Comparison of ENCODE assay signal across 9 mouse cellular contexts in the genomic region with DNA sequence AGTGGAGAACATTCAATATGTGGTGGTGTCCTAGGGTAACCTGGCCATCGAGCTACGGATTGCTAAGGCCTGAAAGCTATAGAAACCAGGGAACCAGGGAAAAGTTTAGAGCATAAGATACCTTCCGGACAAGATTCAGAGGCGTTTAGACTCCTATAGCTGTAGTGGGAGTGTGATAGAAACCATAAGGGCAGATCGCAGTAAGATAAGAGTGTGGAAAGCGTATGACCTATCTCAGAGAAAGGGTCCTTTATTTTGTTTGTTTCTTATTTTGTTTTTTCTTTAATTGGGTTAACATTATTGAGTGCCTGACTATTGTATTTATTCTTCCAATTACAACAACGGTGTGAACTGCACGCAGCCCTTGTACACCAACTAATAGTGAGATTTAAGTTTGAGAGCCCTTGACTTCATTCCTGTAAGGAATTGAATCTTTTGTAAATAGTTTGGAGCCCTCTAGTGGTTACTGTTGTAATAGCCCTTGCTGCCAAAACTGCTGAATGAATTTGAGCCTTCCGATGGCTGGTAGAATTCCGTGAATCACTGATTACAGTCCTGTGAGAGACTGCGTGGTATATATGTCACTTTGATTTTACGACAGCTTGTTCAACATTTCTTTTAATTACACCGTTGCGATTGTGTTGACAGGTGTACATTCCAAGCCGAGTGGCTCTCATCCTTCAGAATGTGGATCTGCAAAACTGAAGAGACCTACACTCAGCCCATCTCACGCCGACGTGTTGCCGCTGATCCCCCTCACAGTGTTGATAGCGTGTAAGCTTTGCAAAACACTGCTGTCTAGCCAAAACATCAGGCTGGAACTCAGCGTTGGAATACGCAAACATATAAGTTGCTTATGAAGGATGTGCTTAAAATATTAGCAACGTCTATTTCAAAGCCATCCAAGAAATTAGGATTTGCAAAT.
DNase-seq lines count a peak whose midpoint lies in the region; ATAC-seq and TF ChIP-seq lines count a peak whose summit lies in the region.
"Had no signal": no experiment of that assay in that cellular context is flagged by ENCODE, and none has a peak within 500 bp of the region (broad histone marks: within the 10 kb centered on the region; RNA-seq: fewer than 3 reads in every experiment).

No protein-coding gene starts in this region.

- TF ChIP-seq CTCF in cerebellum, adult 2 months (IDR thresholded peaks at IDR 0.05; ENCODE audit: borderline replicate concordance, insufficient read depth, low read depth, low read length): no peak; the same call in 1 of the 2 replicates
- TF ChIP-seq CTCF in intestine, postnatal 0 days (IDR thresholded peaks at IDR 0.05; ENCODE audit: low read depth): peak; percentile 76

- no peak overlapping the region for H3K4me2 ChIP-seq in intestine, postnatal 0 days (replicated peaks; ENCODE audit: low read depth)
- no peak overlapping the region for H3K4me2 ChIP-seq in limb, embryonic 13.5 days (replicated peaks)
- peak overlapping the region; percentile 34; the same call in 1 of the 2 replicates for H3K4me2 ChIP-seq in neural tube, embryonic 13.5 days
- H3K4me2 ChIP-seq: embryonic facial prominence, embryonic 12.5 days had no signal

- no peak for TF ChIP-seq POLR2A in cerebellum, adult 2 months (IDR thresholded peaks at IDR 0.05; ENCODE audit: borderline replicate concordance, insufficient read depth, low read length)

- WGBS in cerebellum, adult 2 months: 55% methylated on average over 23 of the region's 23 CpGs
- 56% methylated on average over 23 of the region's 23 CpGs for WGBS in intestine, postnatal 0 days
- WGBS in limb, embryonic 13.5 days: 52% methylated on average over 23 of the region's 23 CpGs
- 62% methylated on average over 23 of the region's 23 CpGs for WGBS in neural tube, embryonic 13.5 days

- H3K36me3 ChIP-seq in intestine, postnatal 0 days (ENCODE audit: control insufficient read depth, insufficient read depth): no peaks in the 10 kb centered on the region
- H3K36me3 ChIP-seq in limb, embryonic 13.5 days: no peaks in the 10 kb centered on the region
- no peaks in the 10 kb centered on the region for H3K36me3 ChIP-seq in neural tube, embryonic 13.5 days
- H3K36me3 ChIP-seq: embryonic facial prominence, embryonic 12.5 days had no signal

- H3K9me3 ChIP-seq in intestine, postnatal 0 days (ENCODE audit: control insufficient read depth): no peaks in the 10 kb centered on the region
- H3K9me3 ChIP-seq in limb, embryonic 13.5 days: no peaks in the 10 kb centered on the region
- H3K9me3 ChIP-seq in neural tube, embryonic 13.5 days: no peaks in the 10 kb centered on the region
- H3K9me3 ChIP-seq: embryonic facial prominence, embryonic 12.5 days had no signal

- H3K9ac ChIP-seq in intestine, postnatal 0 days (ENCODE audit: low read depth, low read length): no peak overlapping the region
- H3K9ac ChIP-seq in limb, embryonic 13.5 days: no peak overlapping the region
- H3K9ac ChIP-seq in neural tube, embryonic 13.5 days: peak overlapping the region; percentile 53; the same call in 1 of the 2 replicates
- H3K9ac ChIP-seq: embryonic facial prominence, embryonic 12.5 days had no signal

- no peak; the same call in 1 of the 2 replicates for ATAC-seq in intestine, postnatal 0 days
- peak; percentile 72 for ATAC-seq in limb, embryonic 13.5 days (ENCODE audit: low FRiP score, low read depth)
- ATAC-seq in neural tube, embryonic 13.5 days (ENCODE audit: low read depth): peak; percentile 53; the same call in 1 of the 2 replicates

- H3K27me3 ChIP-seq in cerebellum, adult 2 months (ENCODE audit: control insufficient read depth, insufficient read depth, low read length): no peaks in the 10 kb centered on the region
- no peaks in the 10 kb centered on the region for H3K27me3 ChIP-seq in intestine, postnatal 0 days (replicated peaks; ENCODE audit: control insufficient read depth, insufficient read depth, low read length)
- H3K27me3 ChIP-seq in limb, embryonic 13.5 days: no peaks in the 10 kb centered on the region
- no peaks in the 10 kb centered on the region for H3K27me3 ChIP-seq in neural tube, embryonic 13.5 days
- H3K27me3 ChIP-seq: embryonic facial prominence, embryonic 12.5 days had no signal

- peak; percentile 53 for DNase-seq in thymus, postnatal 0 days (ENCODE audit: low spot score)
- no peak for DNase-seq in thymus, postnatal 36 days
- peak; percentile 7 to 37 for DNase-seq in cerebellum, adult 2 months
- peak; percentile 32 to 52 for DNase-seq in frontal cortex, postnatal 10 days (ENCODE audit: low spot score in 2 of 2)
- DNase-seq in spleen, postnatal 10 days (ENCODE audit: low spot score in 2 of 2): no peak

- no peak overlapping the region for H3K27ac ChIP-seq in cerebellum, adult 2 months (ENCODE audit: insufficient read depth, low read length)
- H3K27ac ChIP-seq in intestine, postnatal 0 days (ENCODE audit: low read depth, low read length): no peak overlapping the region
- H3K27ac ChIP-seq in limb, embryonic 13.5 days: no peak overlapping the region
- no peak overlapping the region for H3K27ac ChIP-seq in neural tube, embryonic 13.5 days (replicated peaks)
- H3K27ac ChIP-seq: embryonic facial prominence, embryonic 12.5 days had no signal

- H3K4me3 ChIP-seq in cerebellum, adult 2 months (replicated peaks; ENCODE audit: insufficient read depth, low read depth, low read length): no peak overlapping the region
- no peak overlapping the region for H3K4me3 ChIP-seq in intestine, postnatal 0 days (ENCODE audit: low read depth, low read length)
- H3K4me3 ChIP-seq in limb, embryonic 13.5 days: no peak overlapping the region
- H3K4me3 ChIP-seq in neural tube, embryonic 13.5 days: no peak overlapping the region
- H3K4me3 ChIP-seq: embryonic facial prominence, embryonic 12.5 days had no signal

- no peaks in the 10 kb centered on the region for H3K4me1 ChIP-seq in cerebellum, adult 2 months (ENCODE audit: control insufficient read depth, insufficient read depth, low read length)
- H3K4me1 ChIP-seq in intestine, postnatal 0 days (replicated peaks; ENCODE audit: control insufficient read depth, insufficient read depth, low read length): no peaks in the 10 kb centered on the region
- no peaks in the 10 kb centered on the region; the same call in 1 of the 2 replicates for H3K4me1 ChIP-seq in limb, embryonic 13.5 days
- H3K4me1 ChIP-seq in neural tube, embryonic 13.5 days (replicated peaks): no peaks in the 10 kb centered on the region
- H3K4me1 ChIP-seq: embryonic facial prominence, embryonic 12.5 days had no signal

Comparison
In these comparisons a context has a peak if more than half of its experiments do, and no peak if none do; other contexts are left out.
1. DNase-seq: peak in thymus, postnatal 0 days (single experiment), cerebellum, adult 2 months (2 of 2) and frontal cortex, postnatal 10 days (2 of 2); none in thymus, postnatal 36 days (0 of 2) and spleen, postnatal 10 days (0 of 2).